In the genomic region with DNA sequence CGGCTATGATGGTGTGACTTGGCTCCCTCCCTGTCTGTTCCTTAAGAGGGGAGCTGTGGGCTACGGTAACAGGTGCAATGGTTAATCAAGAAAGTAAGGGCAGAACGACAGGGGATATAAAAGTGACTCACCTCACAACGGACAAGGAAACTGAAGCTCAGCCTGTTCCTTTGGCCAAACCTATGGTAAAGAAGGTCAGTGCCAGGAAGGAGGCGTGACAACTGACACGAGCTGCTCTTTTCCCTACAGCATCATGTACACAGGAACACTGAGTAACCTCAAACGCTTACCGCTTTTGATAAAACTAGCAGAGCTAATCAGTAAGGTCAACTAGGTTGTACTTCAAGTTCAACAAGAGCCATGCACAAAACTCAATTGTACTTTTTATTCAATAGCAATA, we compare ENCODE assay signal across 20 mouse cellular contexts. TPM values are rescaled to one million over a fixed set of nuclear protein-coding genes. Genes with fewer than 3 reads are reported as not detected.
A peak's percentile ranks its signal among the peaks of the same experiment; 100 is the strongest.
DNase-seq lines count a peak whose midpoint lies in the region; ATAC-seq and TF ChIP-seq lines count a peak whose summit lies in the region.
"Had no signal": no experiment of that assay in that cellular context is flagged by ENCODE, and none has a peak within 500 bp of the region (broad histone marks: within the 10 kb centered on the region; RNA-seq: fewer than 3 reads in every experiment).

No protein-coding gene starts in this region.

- no peaks in the 10 kb centered on the region for H3K27me3 ChIP-seq in intestine, embryonic 15.5 days (replicated peaks)
- no peaks in the 10 kb centered on the region for H3K27me3 ChIP-seq in small intestine, adult 2 months (ENCODE audit: control insufficient read depth, insufficient read depth, low read length)
- H3K27me3 ChIP-seq: embryonic facial prominence, embryonic 12.5 days; forebrain, embryonic 12.5 days; hindbrain, embryonic 12.5 days had no signal

- no peaks in the 10 kb centered on the region for H3K36me3 ChIP-seq in intestine, embryonic 15.5 days
- peaks cover 3% of the 10 kb centered on the region for H3K36me3 ChIP-seq in small intestine, adult 2 months (ENCODE audit: control insufficient read depth, insufficient read depth, low read length)
- H3K36me3 ChIP-seq: embryonic facial prominence, embryonic 12.5 days; forebrain, embryonic 12.5 days; hindbrain, embryonic 12.5 days had no signal

- 0 out of 2 replicates have a peak, but pooled peaks cover 3% of the 10 kb centered on the region for H3K4me1 ChIP-seq in intestine, embryonic 15.5 days (replicated peaks)
- peaks cover 11% of the 10 kb centered on the region; the same call in 1 of the 2 replicates for H3K4me1 ChIP-seq in small intestine, adult 2 months (ENCODE audit: control insufficient read depth, insufficient read depth, insufficient read length, low read length)
- H3K4me1 ChIP-seq: embryonic facial prominence, embryonic 12.5 days; hindbrain, embryonic 12.5 days had no signal

- ATAC-seq in intestine, embryonic 15.5 days = peak; percentile 81
- no peak for ATAC-seq in CD4-positive, CD25-positive, alpha-beta regulatory T cell, adult 4 months
- ATAC-seq: forebrain, postnatal 0 days; hindbrain, embryonic 16.5 days had no signal

- TF ChIP-seq CTCF in small intestine, adult 2 months (IDR thresholded peaks at IDR 0.05; ENCODE audit: extremely low read depth, insufficient read length, insufficient replicate concordance, low read depth, low read length) = no peak

- no peak for TF ChIP-seq POLR2A in small intestine, adult 2 months (IDR thresholded peaks at IDR 0.05; ENCODE audit: low read depth, low read length)

- H3K9ac ChIP-seq in intestine, embryonic 15.5 days = no peak overlapping the region
- H3K9ac ChIP-seq: embryonic facial prominence, embryonic 12.5 days; forebrain, embryonic 12.5 days; forebrain, postnatal 0 days; hindbrain, embryonic 12.5 days had no signal

- DNase-seq in fat pad, adult 2 months (ENCODE audit: extremely low read depth, low read depth, low spot score) = peak; percentile 36
- no peak for DNase-seq in neural tube, embryonic 10.5 days (ENCODE audit: extremely low spot score, low spot score)
- no peak for DNase-seq in ovary, postnatal 36 days (ENCODE audit: low spot score)
- DNase-seq: adrenal gland, postnatal 10 days; B cell, adult 2 months; cerebellum, adult 11 months; cerebellum, adult 9-10 months; forebrain, postnatal 0 days; gastrocnemius, postnatal 36 days; heart, adult 18-20 months; heart, postnatal 10 days; heart, postnatal 4 days had no signal

- no peaks in the 10 kb centered on the region for H3K9me3 ChIP-seq in intestine, embryonic 15.5 days
- H3K9me3 ChIP-seq: embryonic facial prominence, embryonic 12.5 days; forebrain, embryonic 12.5 days; heart, embryonic 10.5 days; hindbrain, embryonic 12.5 days had no signal

- no peak overlapping the region for H3K4me2 ChIP-seq in intestine, embryonic 15.5 days (replicated peaks)
- H3K4me2 ChIP-seq: embryonic facial prominence, embryonic 12.5 days; forebrain, embryonic 12.5 days; hindbrain, embryonic 12.5 days had no signal

- 64% methylated on average over 8 of the region's 8 CpGs for WGBS in intestine, embryonic 15.5 days
- WGBS in small intestine, adult 2 months = 18% methylated on average over 8 of the region's 8 CpGs

- no peak overlapping the region for H3K4me3 ChIP-seq in intestine, embryonic 15.5 days (replicated peaks)
- H3K4me3 ChIP-seq in small intestine, adult 2 months (ENCODE audit: low read depth, low read length) = no peak overlapping the region
- H3K4me3 ChIP-seq: embryonic facial prominence, embryonic 12.5 days; forebrain, embryonic 12.5 days; heart, embryonic 10.5 days; hindbrain, embryonic 12.5 days had no signal

- no peak overlapping the region for H3K27ac ChIP-seq in intestine, embryonic 15.5 days
- peak overlapping the region; percentile 41; the same call in 1 of the 2 replicates for H3K27ac ChIP-seq in small intestine, adult 2 months (ENCODE audit: insufficient read depth, low read depth, low read length)
- H3K27ac ChIP-seq: embryonic facial prominence, embryonic 12.5 days; forebrain, embryonic 12.5 days; heart, embryonic 10.5 days; hindbrain, embryonic 12.5 days had no signal

RNA-seq across cellular contexts. Expression of a gene that starts 42.0 kb away (rescaled TPM):
- polyA plus RNA-seq in intestine, embryonic 15.5 days (2015; fragmentation: Nextera tagmentation; extraction: Ambion mirVana) = 36.4 and 45.7 TPM in 2 replicates
- 2.3 and 6.5 TPM in 2 replicates for polyA plus RNA-seq in small intestine, adult 2 months (2012; rRNA removed)
- 10 to 100 TPM; 41.7 to 42.6 TPM for polyA plus RNA-seq in CD4-positive, CD25-positive, alpha-beta regulatory T cell, adult 4 months (2017; shearing (Covaris generic))
